Mouse (Mus musculus) heart, postnatal 0 days (tissue): ENCODE measurements around the gene Apoo. TPM values are rescaled to one million over a fixed set of nuclear protein-coding genes. Genes with fewer than 3 reads are reported as not detected.
"Not testable (repeated sequence)": the region's sequence is repeated elsewhere in the genome, so short reads cannot be mapped to it uniquely, and the experiment has no call there.

Source experiments
- ATAC-seq: fragments of 200-750 bp; cut with Nextera tagmentation; 2 replicates; pipeline ENCODE4 v1.8.0; 2017; ENCODE audit warnings: low read depth, moderate number of reproducible peaks, moderate library complexity; ENCODE audit not compliant: insufficient read depth
- DNase-seq: peaks from one replicate; pipeline ENCODE4 v3.0.0-alpha.2; 2016; ENCODE audit warnings: low spot score
- H3K27ac ChIP-seq: fragments of 300-500 bp; sonication (generic); 2 replicates; pipeline ENCODE4 v1.5.1; 2014; ENCODE audit warnings: low read depth, mild to moderate bottlenecking
- H3K27me3 ChIP-seq: fragments of 300-500 bp; sonication (generic); 2 replicates; pipeline ENCODE4 v1.6.1; 2014; ENCODE audit warnings: low read length, mixed read lengths; ENCODE audit not compliant: control insufficient read depth, insufficient read depth
- H3K36me3 ChIP-seq: fragments of 300-500 bp; sonication (generic); replicated peaks from 2 replicates; pipeline ENCODE4 v1.6.1; 2014; ENCODE audit warnings: low read length, mixed read lengths; ENCODE audit not compliant: control insufficient read depth, insufficient read depth
- H3K4me1 ChIP-seq: fragments of 300-500 bp; sonication (generic); 2 replicates; pipeline ENCODE4 v1.6.1; 2014; ENCODE audit warnings: antibody characterized with exemption; ENCODE audit not compliant: control insufficient read depth, insufficient read depth
- H3K4me2 ChIP-seq: fragments of 300-500 bp; sonication (generic); 2 replicates; pipeline ENCODE4 v1.6.1; 2014; ENCODE audit warnings: low read depth, mild to moderate bottlenecking, low read length, moderate library complexity
- H3K4me3 ChIP-seq: fragments of 300-500 bp; sonication (generic); 2 replicates; pipeline ENCODE4 v1.5.1; 2014; ENCODE audit warnings: low read depth, low read length
- H3K9ac ChIP-seq: fragments of 300-500 bp; sonication (generic); replicated peaks from 2 replicates; pipeline ENCODE4 v1.6.1; 2014; ENCODE audit warnings: low read depth, low read length, mixed read lengths
- H3K9me3 ChIP-seq: fragments of 300-500 bp; sonication (generic); replicated peaks from 2 replicates; pipeline ENCODE4 v1.6.1; 2016; ENCODE audit warnings: low read length; ENCODE audit not compliant: control insufficient read depth
- CTCF ChIP-seq: IDR thresholded peaks from 2 replicates; pipeline ENCODE4 v1.5.1; 2016; ENCODE audit warnings: antibody characterized with exemption, control low read depth, low read depth
- EP300 ChIP-seq: IDR thresholded peaks from 2 replicates; pipeline ENCODE4 v1.6.1; 2016; ENCODE audit warnings: antibody characterized with exemption, low read depth
- WGBS: fragments of 180-500 bp; shearing (Covaris S2); extraction: QIAGEN DNeasy Blood & Tissue Kit; methylation state at CpG from one replicate; pipeline ENCODE4 v1.1.7; 2014; 5-methylcytosine and 5-hydroxymethylcytosine counted together
- polyA plus RNA-seq: library from polyadenylated mRNA; unstranded; fragments of >200 nt; fragmentation: Nextera tagmentation; extraction: Ambion mirVana; gene quantifications from 2 replicates; pipeline ENCODE4 v1.2.1, GENCODE M21; 2015
- total RNA-seq: library from RNA; depleted of rRNA; stranded (reverse); fragments of >200 nt; gene quantifications from 2 replicates; pipeline ENCODE4 v1.2.3, GENCODE M21; 2014; ENCODE audit warnings: low replicate concordance

The Apoo gene
- total and polyA plus RNA-seq, 2 experiments from 2014 or later, result 242 to 395 TPM

DNA sequence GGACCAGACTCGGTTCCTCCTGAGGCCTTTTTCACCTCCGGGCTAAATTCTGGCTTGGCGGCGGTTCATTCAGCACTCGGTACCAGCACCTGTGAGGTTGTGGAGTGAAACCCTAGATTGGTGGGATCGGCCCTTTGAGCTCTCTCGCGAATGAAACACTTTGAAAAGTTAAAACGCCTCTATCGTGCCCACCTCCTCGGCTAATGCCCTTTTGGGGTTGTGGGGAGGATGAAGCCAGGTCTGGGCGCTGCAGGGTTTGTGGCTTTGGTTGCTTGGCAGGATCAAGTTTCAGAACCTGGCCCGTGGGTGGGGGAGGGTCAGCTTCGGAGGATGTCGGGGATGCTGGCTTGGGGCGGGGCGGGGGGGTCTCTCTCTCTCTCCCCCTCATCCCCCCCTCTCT, 331 bp downstream of the Apoo start:
- no peaks in the 10 kb centered on the region for H3K4me1 ChIP-seq
- no peak for DNase-seq
- H3K9me3 ChIP-seq, result no peaks in the 10 kb centered on the region
- TF ChIP-seq CTCF (no peak), EP300 (no peak)
- peak overlapping the region; percentile 74 for H3K9ac ChIP-seq
- H3K27me3 ChIP-seq, result peaks cover 47% of the 10 kb centered on the region
- peak overlapping the region; percentile 71 for H3K4me3 ChIP-seq
- no peaks in the 10 kb centered on the region for H3K36me3 ChIP-seq
- peak overlapping the region; percentile 60 for H3K4me2 ChIP-seq
- H3K27ac ChIP-seq, result peak overlapping the region; percentile 89
- WGBS, result 17% methylated on average over 17 of the region's 17 CpGs
- ATAC-seq, result no peak; the same call in 1 of the 2 replicates

DNA sequence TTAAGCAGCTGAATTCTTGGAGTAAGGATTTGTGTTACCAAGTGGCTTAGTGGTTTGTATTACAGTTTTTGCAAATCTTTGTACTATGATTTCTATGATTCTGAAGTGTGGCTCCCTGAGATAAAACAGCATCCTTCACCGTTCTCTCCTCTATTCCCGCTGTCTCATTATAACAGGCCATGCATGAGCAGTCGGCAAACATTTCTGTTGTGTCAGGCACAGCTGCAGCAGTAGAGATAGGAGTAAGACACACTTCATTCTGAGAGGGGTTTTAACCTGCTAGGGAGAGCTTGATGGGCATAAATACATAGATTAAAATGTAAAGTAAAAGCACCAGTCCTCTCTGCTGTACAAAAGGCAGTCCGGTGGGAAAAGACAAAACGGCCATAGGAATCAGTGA, 11.8 kb downstream of the Apoo start:
- WGBS, result 56% methylated on average over 5 of the region's 5 CpGs
- ATAC-seq (no peak), DNase-seq (no peak)
- H3K27ac ChIP-seq, result peak overlapping the region; percentile 64; the same call in 1 of the 2 replicates
- H3K9ac ChIP-seq, result no peak overlapping the region
- H3K36me3 ChIP-seq, result peaks cover 11% of the 10 kb centered on the region; the same call in 1 of the 2 replicates
- H3K9me3 ChIP-seq, result no peaks in the 10 kb centered on the region
- H3K4me1 ChIP-seq, result no peaks in the 10 kb centered on the region
- no peak for TF ChIP-seq CTCF
- TF ChIP-seq EP300, result no peak
- no peak overlapping the region for H3K4me3 ChIP-seq
- no peaks in the 10 kb centered on the region for H3K27me3 ChIP-seq
- no peak overlapping the region for H3K4me2 ChIP-seq

DNA sequence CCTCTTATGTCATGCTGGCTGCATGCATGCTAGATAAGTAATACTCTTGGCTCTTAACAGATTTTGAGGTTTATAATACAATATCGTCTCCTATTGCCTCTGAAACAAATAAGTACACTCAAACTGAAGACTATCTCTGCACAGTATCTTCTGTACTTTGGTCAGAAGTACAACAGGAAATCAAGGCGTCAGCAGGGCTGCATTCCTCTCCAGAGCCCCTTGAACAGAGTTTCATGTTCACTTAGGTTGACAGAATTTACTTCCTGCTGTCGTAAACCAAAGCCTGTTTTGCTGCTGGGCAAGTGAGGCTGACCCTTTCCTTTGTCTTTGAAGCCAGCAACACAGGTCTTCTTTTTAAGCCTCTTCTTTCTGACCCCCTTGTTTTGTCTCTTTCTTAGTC, 42.1 kb downstream of the Apoo start:
- H3K36me3 ChIP-seq, result peaks cover 4% of the 10 kb centered on the region
- ATAC-seq (no peak), DNase-seq (peak; percentile 6)
- H3K4me1 ChIP-seq, result no peaks in the 10 kb centered on the region
- H3K4me3 ChIP-seq, result no peak overlapping the region
- no peak for TF ChIP-seq EP300
- no peak for TF ChIP-seq CTCF
- WGBS, result 45% methylated on average over 3 of the region's 3 CpGs
- H3K4me2 ChIP-seq, result no peak overlapping the region
- H3K9me3 ChIP-seq, result no peaks in the 10 kb centered on the region
- H3K9ac ChIP-seq, result no peak overlapping the region
- H3K27me3 ChIP-seq, result no peaks in the 10 kb centered on the region
- no peak overlapping the region for H3K27ac ChIP-seq

DNA sequence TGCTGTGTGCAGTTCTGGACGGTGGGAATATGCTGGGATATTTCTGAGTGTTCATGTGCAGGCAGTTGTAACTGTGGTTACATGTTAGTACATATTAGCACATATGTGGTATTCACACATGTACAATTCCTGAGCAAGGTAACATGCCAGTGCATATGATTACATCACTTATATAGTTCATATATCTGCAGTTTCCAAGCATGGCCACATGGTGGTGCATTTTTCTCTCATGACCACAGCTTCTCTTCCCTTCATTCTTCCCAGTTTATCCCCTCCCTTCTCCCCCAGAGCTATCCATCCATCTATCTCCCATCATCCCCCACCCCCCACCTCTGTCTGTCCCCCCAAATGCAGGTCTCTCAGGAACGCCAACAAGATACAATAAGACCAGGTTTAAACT, 53.3 kb downstream of the Apoo start:
- H3K27ac ChIP-seq, result no peak overlapping the region
- 79% methylated on average over 2 of the region's 2 CpGs for WGBS
- ATAC-seq (no peak), DNase-seq (no peak)
- no peaks in the 10 kb centered on the region for H3K4me1 ChIP-seq
- no peak for TF ChIP-seq CTCF
- TF ChIP-seq EP300, result no peak
- H3K9me3 ChIP-seq, result no peaks in the 10 kb centered on the region
- no peak overlapping the region for H3K4me2 ChIP-seq
- H3K9ac ChIP-seq, result no peak overlapping the region
- no peak overlapping the region for H3K4me3 ChIP-seq
- no peaks in the 10 kb centered on the region; the same call in 1 of the 2 replicates for H3K27me3 ChIP-seq
- peaks cover 22% of the 10 kb centered on the region for H3K36me3 ChIP-seq

DNA sequence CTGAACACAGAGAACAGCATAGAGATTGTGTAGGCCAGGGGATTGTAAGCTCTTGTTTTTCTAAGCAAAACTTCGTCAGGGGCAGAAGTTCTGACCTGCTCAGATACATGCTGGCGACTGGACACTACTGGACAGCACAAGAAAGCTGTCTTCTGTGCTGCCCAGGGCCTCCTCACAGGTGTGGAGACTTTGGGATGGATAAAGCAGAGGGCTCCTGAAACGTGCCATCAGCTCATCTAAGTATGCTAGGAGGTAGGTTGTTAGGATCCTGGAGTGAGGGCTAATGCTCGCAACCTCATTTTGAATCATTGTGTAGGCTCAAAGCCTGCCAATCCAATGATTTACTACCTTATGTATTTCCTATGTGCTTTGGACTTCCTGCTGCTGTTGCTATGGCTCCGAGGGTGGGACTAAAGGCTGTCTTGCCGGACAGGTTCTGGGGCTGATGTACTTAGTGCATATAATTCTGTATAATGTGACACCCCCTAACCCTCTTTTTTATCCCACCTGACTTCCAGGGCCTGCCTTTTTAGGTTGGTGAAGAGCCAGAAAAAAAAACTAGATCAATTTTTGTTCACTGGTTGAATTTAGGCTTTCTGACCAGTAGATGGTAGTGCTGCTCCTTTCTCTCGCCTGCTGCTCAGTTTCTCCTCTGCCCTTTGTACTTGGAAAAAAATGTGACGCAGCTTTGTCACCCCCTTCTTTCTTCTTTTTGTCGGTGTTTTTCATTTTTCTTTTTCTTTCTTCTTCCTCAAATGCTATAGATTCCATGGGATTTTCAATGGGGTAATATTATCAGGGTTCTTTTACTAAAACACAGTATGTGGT, 64.8 kb downstream of the Apoo start:
- no peak overlapping the region for H3K9ac ChIP-seq
- DNase-seq (peak; percentile 19), ATAC-seq (no peak)
- TF ChIP-seq CTCF (peak; percentile 51), EP300 (no peak)
- 40% methylated on average over 9 of the region's 9 CpGs for WGBS
- no peaks in the 10 kb centered on the region for H3K27me3 ChIP-seq
- no peaks in the 10 kb centered on the region for H3K9me3 ChIP-seq
- no peak overlapping the region for H3K4me3 ChIP-seq
- H3K4me2 ChIP-seq, result no peak overlapping the region
- H3K27ac ChIP-seq, result no peak overlapping the region
- H3K4me1 ChIP-seq, result no peaks in the 10 kb centered on the region
- no peaks in the 10 kb centered on the region for H3K36me3 ChIP-seq

DNA sequence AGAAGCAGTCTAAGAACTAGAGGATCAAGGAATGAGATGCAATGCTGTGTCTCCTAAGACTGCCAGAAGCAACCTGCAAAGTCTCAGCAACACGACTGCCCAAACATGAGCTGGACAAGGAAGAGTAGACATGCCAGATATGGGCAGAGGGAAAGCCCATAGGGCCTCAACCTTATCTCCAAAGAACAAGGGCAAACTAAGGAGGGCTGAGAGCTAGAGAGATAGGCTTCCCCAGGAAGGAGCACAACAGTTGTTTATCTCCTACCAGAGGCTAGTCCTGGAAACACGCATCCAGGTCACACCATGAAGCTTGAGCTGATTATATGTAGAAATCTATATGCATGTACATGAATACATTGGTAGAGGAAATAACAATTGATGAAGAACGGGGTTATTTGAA, 78.5 kb downstream of the Apoo start:
- H3K27me3 ChIP-seq, H3K9ac ChIP-seq, H3K36me3 ChIP-seq, H3K4me3 ChIP-seq, H3K27ac ChIP-seq, ATAC-seq, H3K4me2 ChIP-seq, DNase-seq, H3K9me3 ChIP-seq, H3K4me1 ChIP-seq: not testable (repeated sequence)
- no CpG with 5 or more reads among the region's 3 CpGs for WGBS

DNA sequence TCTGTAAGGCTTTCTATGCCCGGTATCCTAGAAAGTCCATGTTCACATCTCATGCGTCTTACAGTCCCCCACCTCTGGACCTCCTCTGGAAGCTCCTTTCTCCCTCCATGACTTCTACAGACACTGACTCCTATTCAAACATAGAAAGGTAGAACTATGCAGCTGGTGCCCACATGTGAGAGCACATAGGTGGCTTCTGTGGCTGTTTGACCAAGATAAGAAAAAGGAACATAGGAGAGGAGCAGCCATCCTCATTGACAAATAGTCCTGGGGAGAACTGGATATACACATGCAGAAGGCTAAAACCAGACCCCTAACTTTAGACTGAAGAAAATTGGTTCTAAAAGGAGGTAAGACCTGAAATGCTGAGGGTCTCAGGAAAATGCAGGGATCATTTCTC, 79.1 kb downstream of the Apoo start:
- H3K9ac ChIP-seq, H3K4me1 ChIP-seq, H3K9me3 ChIP-seq, H3K36me3 ChIP-seq, H3K27ac ChIP-seq, H3K27me3 ChIP-seq, H3K4me3 ChIP-seq, DNase-seq, H3K4me2 ChIP-seq, ATAC-seq: not testable (repeated sequence)
- 94% methylated on average over 2 of the region's 2 CpGs for whole genome bisulfite sequencing

DNA sequence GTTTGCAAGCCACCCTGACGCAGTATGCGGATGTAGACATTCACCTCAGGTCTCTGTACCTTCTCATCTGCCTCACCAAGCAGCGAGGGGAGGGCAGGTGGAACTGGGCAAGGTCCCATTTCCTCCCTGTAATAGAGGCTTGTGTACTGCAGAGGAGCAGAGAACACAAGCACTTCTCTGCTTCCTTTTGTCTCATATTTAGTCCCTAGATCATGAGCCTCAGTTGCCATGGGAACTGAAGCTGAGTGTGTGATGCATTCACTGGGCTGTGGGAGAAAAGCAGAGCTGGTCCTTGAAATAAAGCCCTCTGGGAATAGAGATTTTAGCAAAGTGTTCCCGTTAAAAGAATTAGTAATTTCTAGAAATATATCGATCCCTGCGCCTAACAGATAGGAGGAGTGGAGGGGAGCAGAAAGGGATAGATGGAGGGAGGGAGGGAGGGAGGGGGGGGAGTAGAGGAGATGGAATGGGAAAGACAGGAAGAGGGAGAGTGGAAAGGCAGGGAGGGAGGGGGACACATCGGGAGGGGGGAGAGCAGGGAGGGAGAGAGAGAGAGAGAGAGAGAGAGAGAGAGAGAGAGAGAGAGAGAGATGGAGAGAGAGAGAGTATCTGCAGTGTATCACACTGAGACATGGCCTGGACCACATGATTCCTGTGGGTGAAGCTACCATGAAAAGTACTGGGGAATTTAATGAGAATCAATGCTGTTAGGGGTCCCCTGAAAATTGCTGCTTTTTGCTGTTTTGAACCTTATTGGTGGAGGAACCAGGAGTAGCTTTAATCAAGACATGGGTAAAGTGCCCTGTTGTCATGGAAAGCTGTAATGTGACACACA, 83.3 kb downstream of the Apoo start:
- ATAC-seq, result not testable (repeated sequence)

More for the DNA sequence above, 83.3 kb downstream of the Apoo start:
- DNase-seq, H3K36me3 ChIP-seq, H3K4me1 ChIP-seq, H3K9ac ChIP-seq, H3K27ac ChIP-seq, H3K4me2 ChIP-seq, H3K27me3 ChIP-seq, H3K9me3 ChIP-seq, H3K4me3 ChIP-seq: not testable (repeated sequence)
- WGBS, result no CpG with 5 or more reads among the region's 7 CpGs
